Mouse (Mus musculus) hindbrain, embryonic 12.5 days (tissue): ENCODE results near the gene H2-M5. TPM values are rescaled to one million over a fixed set of nuclear protein-coding genes. Genes with fewer than 3 reads are reported as not detected.
A peak's percentile ranks its signal among the peaks of the same experiment; 100 is the strongest.
"Not testable (repeated sequence)": the region's sequence is repeated elsewhere in the genome, so short reads cannot be mapped to it uniquely, and the experiment has no call there.

Source experiments
- ATAC-seq: fragments of 200-750 bp; cut with Nextera tagmentation; 2 replicates; pipeline ENCODE4 v1.8.0; 2017; ENCODE audit warnings: moderate TSS enrichment; ENCODE audit not compliant: low FRiP score
- H3K27ac ChIP-seq: fragments of 300-500 bp; sonication (generic); 2 replicates; pipeline ENCODE4 v1.5.1; 2016; ENCODE audit warnings: mild to moderate bottlenecking
- H3K27me3 ChIP-seq: fragments of 300-500 bp; sonication (generic); 2 replicates; pipeline ENCODE4 v1.6.1; 2016; ENCODE audit warnings: mild to moderate bottlenecking
- H3K36me3 ChIP-seq: fragments of 300-500 bp; sonication (generic); 2 replicates; pipeline ENCODE4 v1.6.1; 2016; ENCODE audit warnings: mild to moderate bottlenecking
- H3K4me1 ChIP-seq: fragments of 300-500 bp; sonication (generic); 2 replicates; pipeline ENCODE4 v1.6.1; 2016
- H3K4me2 ChIP-seq: fragments of 300-500 bp; sonication (generic); replicated peaks from 2 replicates; pipeline ENCODE4 v1.6.1; 2016; ENCODE audit warnings: mild to moderate bottlenecking
- H3K4me3 ChIP-seq: fragments of 300-500 bp; sonication (generic); 2 replicates; pipeline ENCODE4 v1.5.1; 2016; ENCODE audit warnings: mild to moderate bottlenecking
- H3K9ac ChIP-seq: fragments of 300-500 bp; sonication (generic); 2 replicates; pipeline ENCODE4 v1.6.1; 2016; ENCODE audit warnings: mild to moderate bottlenecking, moderate library complexity
- H3K9me3 ChIP-seq: fragments of 300-500 bp; sonication (generic); replicated peaks from 2 replicates; pipeline ENCODE4 v1.6.1; 2016; ENCODE audit warnings: mild to moderate bottlenecking
- WGBS: fragments of 180-500 bp; shearing (Covaris S2); methylation state at CpG from one replicate; pipeline ENCODE4 v1.1.7; 2016; 5-methylcytosine and 5-hydroxymethylcytosine counted together
- polyA plus RNA-seq: library from polyadenylated mRNA; unstranded; fragments of >200 nt; fragmentation: Nextera tagmentation; extraction: Ambion mirVana; gene quantifications from 2 replicates; pipeline ENCODE4 v1.2.1, GENCODE M21; 2016

The H2-M5 gene
- 1.6 and 2.3 TPM in 2 replicates for polyA plus RNA-seq

DNA sequence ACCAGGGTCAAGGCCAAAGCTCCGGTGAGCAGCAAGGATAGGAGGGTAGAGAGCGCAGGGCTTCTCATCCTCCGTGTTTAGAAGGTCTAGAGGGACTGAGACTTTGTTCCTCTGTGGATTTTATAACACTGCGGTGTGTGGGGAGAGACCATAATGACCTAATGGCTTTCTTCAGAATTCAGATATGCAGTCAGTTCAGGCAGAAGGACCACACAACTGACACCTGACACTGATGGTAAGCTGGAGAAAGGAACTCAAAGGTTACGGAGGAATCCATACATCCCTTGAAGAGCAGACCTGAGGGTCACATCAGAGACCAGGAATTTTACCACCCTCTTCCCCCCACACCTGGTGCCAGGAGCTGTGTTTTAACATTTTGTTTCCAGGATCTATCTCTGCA lies at the start of gene H2-M5:
Gene H2-M5 (minus strand): TSS at position 101 of the 400 bp plus-strand sequence.
- ATAC-seq: no peak
- Histone ChIP-seq H3K27me3 (peaks cover 30% of the 10 kb centered on the region), H3K4me2 (peak within 1 kb of the TSS; percentile 9; the same call in 1 of the 2 replicates), H3K9me3 (no peaks in the 10 kb centered on the region), H3K4me3 (0 out of 2 replicates have a peak within 1 kb of the TSS, but pooled peaks have one; percentile 13), H3K36me3 (no peaks in the 10 kb centered on the region), H3K9ac (0 out of 2 replicates have a peak within 1 kb of the TSS, but pooled peaks have one; percentile 32), H3K27ac (no peak within 1 kb of the TSS), H3K4me1 (no peaks in the 10 kb centered on the region)
- 24% methylated on average over 5 of the region's 5 CpGs for WGBS

DNA sequence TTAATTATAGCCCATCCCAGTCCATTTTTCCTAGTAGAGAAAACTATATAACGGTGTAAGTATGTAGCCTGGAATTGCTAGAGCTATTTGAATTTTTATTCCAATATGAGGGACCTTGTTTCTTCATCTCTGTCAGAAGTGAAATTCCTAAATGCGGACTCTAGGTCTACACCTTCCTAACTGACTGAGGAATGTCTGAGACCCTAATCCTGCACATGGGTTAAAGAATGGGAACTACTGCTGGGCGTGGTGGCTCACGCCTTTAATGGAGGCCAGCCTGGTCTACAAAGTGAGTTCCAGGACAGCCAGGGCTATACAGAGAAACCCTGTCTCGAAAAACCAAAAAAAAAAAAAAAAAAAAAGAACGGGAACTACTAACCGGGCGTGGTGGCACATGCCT lies 39.8 kb upstream of the H2-M5 start:
- Histone ChIP-seq H3K4me2 (peak overlapping the region; percentile 52), H3K4me1 (no peaks in the 10 kb centered on the region), H3K27ac (peak overlapping the region; percentile 96), H3K9me3 (no peaks in the 10 kb centered on the region), H3K4me3 (peak overlapping the region; percentile 36), H3K36me3 (no peaks in the 10 kb centered on the region), H3K9ac (peak overlapping the region; percentile 54; the same call in 1 of the 2 replicates), H3K27me3 (no peaks in the 10 kb centered on the region)
- ATAC-seq: peak; percentile 38
- WGBS: 63% methylated on average over 8 of the region's 8 CpGs

DNA sequence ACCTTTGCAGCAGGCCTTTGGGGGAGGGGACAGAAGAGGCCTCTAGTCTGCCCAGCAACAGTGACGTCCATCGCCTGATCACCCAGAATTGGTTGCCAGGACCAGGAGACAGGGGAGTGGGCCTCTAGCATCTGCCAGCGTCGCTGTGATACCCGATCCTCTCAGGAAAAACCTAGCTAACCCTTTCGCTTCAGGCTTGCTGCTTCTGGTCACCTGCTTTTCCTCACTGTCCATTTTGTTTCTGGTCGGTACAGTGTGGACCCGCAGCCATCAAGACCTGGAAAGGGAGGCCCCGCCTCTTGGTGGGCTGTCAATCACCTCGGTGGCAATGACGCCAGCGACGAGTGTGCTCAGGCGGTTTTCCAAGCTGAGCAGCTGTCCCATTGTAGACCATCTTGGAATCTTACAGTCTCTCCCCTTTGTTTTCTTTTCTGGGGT lies 39.4 kb upstream of the H2-M5 start:
- Histone ChIP-seq H3K27me3 (no peaks in the 10 kb centered on the region), H3K4me1 (no peaks in the 10 kb centered on the region), H3K27ac (peak overlapping the region; percentile 96), H3K4me3 (peak overlapping the region; percentile 36), H3K9ac (peak overlapping the region; percentile 54; the same call in 1 of the 2 replicates), H3K36me3 (no peaks in the 10 kb centered on the region), H3K9me3 (no peaks in the 10 kb centered on the region), H3K4me2 (peak overlapping the region; percentile 52)
- peak; percentile 99 for ATAC-seq
- 0% methylated on average over 14 of the region's 14 CpGs for WGBS

- Histone ChIP-seq H3K4me1 (no peaks in the 10 kb centered on the region), H3K36me3 (no peaks in the 10 kb centered on the region), H3K4me2 (peak overlapping the region; percentile 52), H3K4me3 (peak overlapping the region; percentile 36), H3K27ac (peak overlapping the region; percentile 96), H3K27me3 (no peaks in the 10 kb centered on the region), H3K9me3 (no peaks in the 10 kb centered on the region), H3K9ac (peak overlapping the region; percentile 54)
- peak; percentile 26 for ATAC-seq
- 3% methylated on average over 10 of the region's 10 CpGs for WGBS
Measured at GRCm38 (mm10) chr17:37028212-37028611, 38.9 kb upstream of the H2-M5 start.

DNA sequence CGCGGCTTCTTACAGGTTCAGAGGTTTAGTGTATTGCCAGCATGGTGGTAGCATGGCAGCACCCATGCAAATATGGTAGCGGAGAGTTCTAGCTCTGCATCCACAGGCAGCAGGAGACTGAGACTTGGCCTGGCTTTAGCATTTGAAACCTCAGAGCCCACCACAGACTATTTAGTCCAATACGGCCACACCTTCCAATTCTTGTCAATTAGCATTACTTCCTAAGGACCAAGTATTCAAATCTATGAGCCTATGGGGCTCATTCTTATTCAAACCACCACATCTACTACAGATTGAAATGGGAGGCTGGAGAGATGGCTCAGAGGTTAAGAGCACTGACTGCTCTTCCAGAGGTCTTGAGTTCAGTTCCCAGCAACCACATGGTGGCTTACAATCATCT lies 38.1 kb upstream of the H2-M5 start:
- Histone ChIP-seq H3K9me3 (no peaks in the 10 kb centered on the region), H3K4me2 (no peak overlapping the region), H3K27ac (peak overlapping the region; percentile 96), H3K4me3 (no peak overlapping the region), H3K9ac (no peak overlapping the region), H3K27me3 (no peaks in the 10 kb centered on the region), H3K36me3 (no peaks in the 10 kb centered on the region), H3K4me1 (no peaks in the 10 kb centered on the region)
- WGBS: 93% methylated on average over 4 of the region's 4 CpGs
- no peak for ATAC-seq

DNA sequence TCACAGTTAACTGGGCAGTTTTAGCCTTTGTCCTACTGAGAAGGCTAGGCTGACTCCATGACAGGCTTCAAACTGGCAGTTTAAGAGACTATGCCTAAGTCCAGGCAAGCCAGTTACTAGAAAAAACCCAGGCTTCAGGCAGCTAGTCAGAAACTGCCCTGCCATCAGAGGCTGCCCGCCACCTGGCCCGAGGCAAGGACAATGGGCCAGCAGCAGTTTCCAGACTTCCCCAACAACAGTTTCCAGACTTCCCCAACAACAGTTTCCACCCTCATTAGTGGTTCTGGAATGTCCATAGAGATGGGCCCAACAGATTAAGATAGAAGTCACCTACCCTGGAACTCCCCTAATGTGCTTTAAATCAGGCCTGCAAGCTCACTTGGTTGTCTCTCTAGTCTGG lies 37.1 kb upstream of the H2-M5 start:
- no peaks in the 10 kb centered on the region for H3K36me3 ChIP-seq
- no peaks in the 10 kb centered on the region for H3K4me1 ChIP-seq
- H3K4me3 ChIP-seq: no peak overlapping the region
- WGBS: 60% methylated on average over 2 of the region's 2 CpGs
- no peak overlapping the region for H3K9ac ChIP-seq
- no peaks in the 10 kb centered on the region for H3K27me3 ChIP-seq
- H3K4me2 ChIP-seq: no peak overlapping the region
- H3K27ac ChIP-seq: no peak overlapping the region
- ATAC-seq: no peak
- H3K9me3 ChIP-seq: no peaks in the 10 kb centered on the region

DNA sequence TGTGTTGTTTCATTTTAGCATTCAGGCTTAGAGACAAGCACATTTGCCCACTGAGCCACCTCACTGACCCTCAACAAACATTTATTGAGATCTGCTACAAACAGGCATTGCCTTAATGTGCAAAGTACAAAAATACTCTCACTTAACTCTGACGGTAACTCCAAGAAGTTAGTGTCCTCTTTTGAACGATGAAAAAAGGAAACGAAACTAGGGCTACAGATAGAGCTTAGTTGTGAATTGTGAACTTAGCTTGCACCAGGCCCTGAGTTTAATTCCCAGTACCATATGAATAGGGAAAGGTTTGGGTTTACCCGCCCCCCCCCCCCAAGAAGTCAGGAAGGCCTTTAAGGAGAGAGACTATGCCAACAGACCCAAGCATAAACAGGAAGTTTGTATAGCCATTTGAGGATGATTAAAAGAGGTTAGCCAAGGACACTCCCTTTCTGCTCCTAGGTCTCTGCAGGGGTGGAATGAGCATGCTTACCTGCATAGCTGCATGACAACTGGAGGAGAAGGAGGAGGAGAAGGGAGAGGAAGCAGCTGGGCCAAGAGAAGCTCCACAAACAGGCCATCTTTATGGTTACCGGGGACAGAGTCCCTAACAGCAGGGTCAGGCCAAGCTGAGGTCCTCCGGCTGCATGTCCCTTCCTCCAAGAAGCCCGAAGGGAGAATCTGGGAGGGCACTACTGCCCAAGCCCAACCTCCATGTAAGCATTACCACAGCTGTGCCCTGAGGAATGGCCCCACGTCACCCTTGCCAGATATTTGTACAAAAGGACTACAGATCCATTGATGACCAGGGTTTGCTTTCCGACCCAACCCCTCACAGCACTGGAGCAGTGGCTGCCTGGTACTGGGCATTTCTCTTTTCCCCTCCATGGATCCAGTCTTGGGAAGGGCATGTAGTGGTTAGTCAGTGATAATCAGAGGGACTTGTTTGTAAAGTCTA lies 33.6 kb upstream of the H2-M5 start, which contains the start of gene Mog:
Gene Mog (minus strand): TSS at position 771 of the 949 bp plus-strand sequence.
- WGBS: 75% methylated on average over 9 of the region's 9 CpGs
- no peak within 1 kb of the TSS for H3K27ac ChIP-seq

GRCm38 (mm10) chr17:37019242-37019641 lies 29.9 kb upstream of the H2-M5 start:
- not testable (repeated sequence) for H3K27me3 ChIP-seq, H3K4me3 ChIP-seq, H3K9ac ChIP-seq, H3K9me3 ChIP-seq, ATAC-seq, H3K36me3 ChIP-seq, H3K27ac ChIP-seq, H3K4me1 ChIP-seq, H3K4me2 ChIP-seq
- 91% methylated on average over 5 of the region's 5 CpGs for WGBS

More for the DNA sequence above, 33.6 kb upstream of the H2-M5 start, which contains the start of gene Mog:
- Histone ChIP-seq H3K9me3 (no peaks in the 10 kb centered on the region), H3K4me2 (no peak within 1 kb of the TSS), H3K36me3 (no peaks in the 10 kb centered on the region), H3K9ac (no peak within 1 kb of the TSS), H3K4me1 (no peaks in the 10 kb centered on the region), H3K4me3 (no peak within 1 kb of the TSS), H3K27me3 (no peaks in the 10 kb centered on the region)
- ATAC-seq: no peak

DNA sequence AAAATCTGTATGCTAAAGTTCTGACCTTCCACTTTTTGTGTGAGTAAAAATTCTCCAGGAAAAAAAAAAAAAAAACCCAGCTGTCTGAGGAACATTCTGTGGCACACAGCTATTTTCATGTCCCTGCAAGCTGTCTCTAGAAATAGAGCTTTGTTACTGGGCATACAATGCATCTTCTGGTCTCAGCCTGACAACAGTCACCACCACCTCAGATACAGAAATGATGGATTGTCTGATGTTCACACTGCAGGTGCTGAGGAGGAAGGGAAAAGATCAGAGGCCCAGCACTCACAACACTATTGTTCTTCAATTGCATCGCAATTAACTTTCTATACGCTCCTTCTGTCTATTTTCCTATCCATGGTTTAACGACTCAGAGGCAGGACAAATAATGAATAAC lies 29.0 kb upstream of the H2-M5 start:
- Histone ChIP-seq H3K4me2 (no peak overlapping the region), H3K27ac (no peak overlapping the region), H3K4me3 (no peak overlapping the region), H3K27me3 (no peaks in the 10 kb centered on the region), H3K4me1 (no peaks in the 10 kb centered on the region), H3K9ac (no peak overlapping the region), H3K36me3 (no peaks in the 10 kb centered on the region), H3K9me3 (no peaks in the 10 kb centered on the region)
- no peak for ATAC-seq
- 67% methylated on average over 3 of the region's 3 CpGs for WGBS

DNA sequence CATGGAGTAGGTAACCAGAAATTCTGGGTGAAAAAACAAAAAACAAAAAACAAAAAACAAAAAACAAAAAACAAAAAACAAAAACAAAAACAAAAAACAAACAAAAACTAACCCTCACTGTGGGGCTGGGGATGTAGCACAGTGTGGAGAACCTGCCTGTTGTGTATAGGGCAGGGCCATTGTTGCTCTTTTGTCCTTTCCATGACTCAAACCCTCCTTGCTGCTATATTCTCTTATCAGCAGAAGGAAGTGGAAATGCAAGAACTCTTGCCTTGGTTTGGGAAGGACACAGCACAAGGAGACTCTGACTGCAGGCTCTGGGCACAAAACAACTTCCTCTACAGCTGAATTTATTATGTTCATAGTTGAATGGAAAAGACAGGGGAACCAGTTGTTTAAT lies 27.0 kb upstream of the H2-M5 start:
- Histone ChIP-seq H3K4me2 (no peak overlapping the region), H3K27me3 (no peaks in the 10 kb centered on the region), H3K4me3 (no peak overlapping the region), H3K36me3 (peaks cover 6% of the 10 kb centered on the region; the same call in 1 of the 2 replicates), H3K27ac (no peak overlapping the region), H3K9ac (no peak overlapping the region), H3K4me1 (no peaks in the 10 kb centered on the region), H3K9me3 (no peaks in the 10 kb centered on the region)
- no peak for ATAC-seq

DNA sequence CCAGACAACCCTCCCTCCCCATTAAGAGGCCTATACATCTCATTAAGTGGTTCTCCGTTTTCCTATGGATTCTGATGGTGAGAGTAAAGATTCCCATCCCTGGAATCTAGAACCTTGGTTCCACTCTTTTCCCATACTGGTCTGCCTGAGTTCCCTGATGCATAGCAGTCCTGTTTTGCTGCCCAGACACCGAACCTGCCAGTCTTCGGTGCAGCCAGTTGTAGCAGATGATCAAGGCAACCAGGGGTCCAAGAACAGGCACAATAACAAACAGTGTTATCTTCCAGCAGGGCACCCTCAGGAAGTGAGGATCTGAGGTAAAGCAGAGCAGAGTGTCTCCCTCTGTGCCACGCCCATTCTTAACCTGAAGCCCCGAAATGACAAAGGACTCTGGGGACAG lies 22.8 kb upstream of the H2-M5 start:
- Histone ChIP-seq H3K36me3 (peaks cover 47% of the 10 kb centered on the region), H3K27me3 (no peaks in the 10 kb centered on the region), H3K9ac (no peak overlapping the region), H3K4me1 (no peaks in the 10 kb centered on the region), H3K9me3 (no peaks in the 10 kb centered on the region), H3K27ac (no peak overlapping the region), H3K4me3 (no peak overlapping the region), H3K4me2 (no peak overlapping the region)
- WGBS: 77% methylated on average over 5 of the region's 5 CpGs
- no peak for ATAC-seq

GRCm38 (mm10) chr17:37011719-37012118 lies 22.4 kb upstream of the H2-M5 start:
- H3K4me1 ChIP-seq: no peaks in the 10 kb centered on the region
- H3K27me3 ChIP-seq: no peaks in the 10 kb centered on the region
- no peak overlapping the region for H3K4me2 ChIP-seq
- WGBS: 80% methylated on average over 3 of the region's 3 CpGs
- H3K36me3 ChIP-seq: peaks cover 51% of the 10 kb centered on the region
- no peak overlapping the region for H3K9ac ChIP-seq
- H3K27ac ChIP-seq: no peak overlapping the region
- no peaks in the 10 kb centered on the region for H3K9me3 ChIP-seq
- ATAC-seq: no peak
- H3K4me3 ChIP-seq: no peak overlapping the region
